Mouse (Mus musculus): ENCODE data around the gene Aftph. TPM values are rescaled to one million over a fixed set of nuclear protein-coding genes. Genes with fewer than 3 reads are reported as not detected.

Aftph gene
- total RNA-seq, 2 experiments from 2014 or later, result 60.3 to 65.3 TPM

Other genes starting within 250 kb of the Aftph start
- 10 to 100 TPM; 19.8 to 22.4 TPM for gene Sertad2, start 198.3 kb downstream of the Aftph start, total RNA-seq (2021)
- 100 to 1,000 TPM in 1 of 2 experiments, 10 to 100 TPM in 1; 95.2 to 103 TPM for gene Lgalsl, start 89.5 kb upstream of the Aftph start, total RNA-seq (2021)

All from left cerebral cortex, postnatal 14 days (tissue).